Comparison of ENCODE assay signal across 18 mouse cellular contexts in genomic region chr2:181370001-181370400, GRCm38 (mm10). TPM values are rescaled to one million over a fixed set of nuclear protein-coding genes. Genes with fewer than 3 reads are reported as not detected.
DNase-seq lines count a peak whose midpoint lies in the region; ATAC-seq and TF ChIP-seq lines count a peak whose summit lies in the region.
"Had no signal": no experiment of that assay in that cellular context is flagged by ENCODE, and none has a peak within 500 bp of the region (broad histone marks: within the 10 kb centered on the region; RNA-seq: fewer than 3 reads in every experiment).

No protein-coding gene starts in this region.

- no peak for DNase-seq in heart, adult 2 months
- no peak for DNase-seq in liver, postnatal 0 days
- no peak for DNase-seq in liver
- DNase-seq in splenic B cell, adult 2 months (ENCODE audit: low read depth, low spot score): peak; percentile 13
- DNase-seq in MN1 (ENCODE audit: low spot score): no peak
- DNase-seq: adrenal gland, adult 8-10 months; cerebellum, adult 18-20 months; kidney, adult 18-20 months; lung, adult 2 months; thymus, postnatal 36 days had no signal

- peaks cover 2% of the 10 kb centered on the region for H3K4me1 ChIP-seq in heart, adult 2 months (ENCODE audit: control insufficient read depth, insufficient read depth, low read length)
- peaks cover 21% of the 10 kb centered on the region for H3K4me1 ChIP-seq in heart, embryonic 12.5 days (replicated peaks)
- peaks cover 14% of the 10 kb centered on the region for H3K4me1 ChIP-seq in liver, postnatal 0 days (ENCODE audit: insufficient read depth)
- H3K4me1 ChIP-seq in ES-Bruce4 (ENCODE audit: control insufficient read depth, insufficient read depth, low read length): no peaks in the 10 kb centered on the region

- peaks cover 13% of the 10 kb centered on the region for H3K36me3 ChIP-seq in heart, adult 2 months (ENCODE audit: control insufficient read depth, insufficient read depth, low read length)
- peaks cover 37% of the 10 kb centered on the region for H3K36me3 ChIP-seq in heart, embryonic 12.5 days
- peaks cover 11% of the 10 kb centered on the region; the same call in 1 of the 2 replicates for H3K36me3 ChIP-seq in liver, postnatal 0 days (replicated peaks; ENCODE audit: insufficient read depth, low read length)
- peaks cover 4% of the 10 kb centered on the region for H3K36me3 ChIP-seq in ES-Bruce4 (ENCODE audit: control insufficient read depth, insufficient read depth, low read length, poor library complexity, severe bottlenecking)
- peaks cover 6% of the 10 kb centered on the region; the same call in 1 of the 2 replicates for H3K36me3 ChIP-seq in splenic B cell, adult 2 months (ENCODE audit: control insufficient read depth, insufficient read depth, low read length, poor library complexity, severe bottlenecking)

- 0 out of 2 replicates have a peak, but pooled peaks have one; percentile 4 for TF ChIP-seq CTCF in heart, adult 2 months (IDR thresholded peaks at IDR 0.05)
- peak; percentile 18; the same call in 1 of the 2 replicates for TF ChIP-seq CTCF in liver, postnatal 0 days (IDR thresholded peaks at IDR 0.05; ENCODE audit: low read depth)
- TF ChIP-seq CTCF in ES-Bruce4 (IDR thresholded peaks at IDR 0.05; ENCODE audit: low read depth, low read length): peak; percentile 9

- peaks cover 12% of the 10 kb centered on the region for H3K79me2 ChIP-seq in heart, adult 2 months (replicated peaks; ENCODE audit: control insufficient read depth, insufficient read depth, low read length)

- no peak overlapping the region for H3K27ac ChIP-seq in heart, adult 2 months
- H3K27ac ChIP-seq in heart, embryonic 12.5 days (ENCODE audit: poor library complexity, severe bottlenecking): no peak overlapping the region
- no peak overlapping the region for H3K27ac ChIP-seq in liver, postnatal 0 days (ENCODE audit: low read depth)
- H3K27ac ChIP-seq in ES-Bruce4 (ENCODE audit: insufficient read depth, low read length): no peak overlapping the region
- H3K27ac ChIP-seq: embryonic facial prominence, embryonic 13.5 days; forebrain, embryonic 10.5 days; hindbrain, embryonic 12.5 days; neural tube, embryonic 12.5 days; stomach, embryonic 15.5 days had no signal

- no peaks in the 10 kb centered on the region for H3K27me3 ChIP-seq in heart, adult 2 months (ENCODE audit: control insufficient read depth, insufficient read depth, low read length)
- no peaks in the 10 kb centered on the region for H3K27me3 ChIP-seq in heart, embryonic 12.5 days (replicated peaks)
- no peaks in the 10 kb centered on the region for H3K27me3 ChIP-seq in liver, postnatal 0 days (ENCODE audit: insufficient read depth, low read length)
- H3K27me3 ChIP-seq in ES-Bruce4 (ENCODE audit: control insufficient read depth, insufficient read depth, low read length, poor library complexity, severe bottlenecking): no peaks in the 10 kb centered on the region
- H3K27me3 ChIP-seq in splenic B cell, adult 2 months (ENCODE audit: control insufficient read depth, insufficient read depth, low read length, poor library complexity, severe bottlenecking): no peaks in the 10 kb centered on the region
- H3K27me3 ChIP-seq: embryonic facial prominence, embryonic 13.5 days; hindbrain, embryonic 12.5 days; neural tube, embryonic 12.5 days; stomach, embryonic 15.5 days had no signal

- intact Hi-C loops in heart, adult 2 months (cut with DNase I): no loop called here

- H3K9me3 ChIP-seq in heart, embryonic 12.5 days (replicated peaks): peaks cover 4% of the 10 kb centered on the region; the same call in 1 of the 2 replicates
- no peaks in the 10 kb centered on the region for H3K9me3 ChIP-seq in liver, postnatal 0 days (ENCODE audit: low read length)
- H3K9me3 ChIP-seq in ES-Bruce4 (replicated peaks; ENCODE audit: control insufficient read depth, insufficient read depth, low read length, poor library complexity, severe bottlenecking): 0 out of 2 replicates have a peak, but pooled peaks cover 4% of the 10 kb centered on the region
- H3K9me3 ChIP-seq: embryonic facial prominence, embryonic 13.5 days; hindbrain, embryonic 12.5 days; stomach, embryonic 15.5 days had no signal

- WGBS in heart, adult 2 months: 88% methylated on average over 5 of the region's 5 CpGs
- 97% methylated on average over 5 of the region's 5 CpGs for WGBS in heart, embryonic 12.5 days
- 88% methylated on average over 5 of the region's 5 CpGs for WGBS in liver, postnatal 0 days (ENCODE audit: insufficient replicate concordance)

- H3K9ac ChIP-seq in heart, adult 2 months (ENCODE audit: low read depth, low read length): no peak overlapping the region
- H3K9ac ChIP-seq in heart, embryonic 12.5 days: no peak overlapping the region
- H3K9ac ChIP-seq in liver, postnatal 0 days (replicated peaks): no peak overlapping the region
- no peak overlapping the region for H3K9ac ChIP-seq in ES-Bruce4 (ENCODE audit: low read depth, poor library complexity, severe bottlenecking)
- H3K9ac ChIP-seq: embryonic facial prominence, embryonic 13.5 days; hindbrain, embryonic 12.5 days; neural tube, embryonic 12.5 days; stomach, embryonic 15.5 days had no signal

- H3K4me3 ChIP-seq in heart, adult 2 months: no peak overlapping the region
- H3K4me3 ChIP-seq in heart, embryonic 12.5 days: no peak overlapping the region
- H3K4me3 ChIP-seq in liver, postnatal 0 days (ENCODE audit: low read depth, low read length): no peak overlapping the region
- H3K4me3 ChIP-seq in ES-Bruce4 (ENCODE audit: low read depth, low read length): no peak overlapping the region
- H3K4me3 ChIP-seq: embryonic facial prominence, embryonic 13.5 days; forebrain, embryonic 10.5 days; hindbrain, embryonic 12.5 days; neural tube, embryonic 12.5 days; stomach, embryonic 15.5 days had no signal

- no peak for TF ChIP-seq EP300 in heart, adult 2 months (IDR thresholded peaks at IDR 0.05; ENCODE audit: insufficient read depth, low read depth, low read length)
- TF ChIP-seq EP300 in liver, postnatal 0 days (IDR thresholded peaks at IDR 0.05; ENCODE audit: low read depth): no peak
- TF ChIP-seq EP300 in ES-Bruce4 (IDR thresholded peaks at IDR 0.05; ENCODE audit: insufficient read depth, low read depth, low read length): no peak

- no peak overlapping the region for H3K4me2 ChIP-seq in heart, embryonic 12.5 days
- H3K4me2 ChIP-seq in liver, postnatal 0 days (ENCODE audit: low read depth, low read length): no peak overlapping the region
- H3K4me2 ChIP-seq: embryonic facial prominence, embryonic 13.5 days; hindbrain, embryonic 12.5 days; neural tube, embryonic 12.5 days; stomach, embryonic 15.5 days had no signal

- no peak for ATAC-seq in heart, embryonic 12.5 days (ENCODE audit: insufficient number of reproducible peaks, low FRiP score)
- no peak for ATAC-seq in liver, postnatal 0 days
- ATAC-seq: midbrain, embryonic 16.5 days had no signal

- TF ChIP-seq POLR2A in heart, adult 2 months (IDR thresholded peaks at IDR 0.05; ENCODE audit: insufficient read depth, low read depth, low read length): no peak
- TF ChIP-seq POLR2A in ES-Bruce4 (IDR thresholded peaks at IDR 0.05; ENCODE audit: insufficient read depth, low read length): no peak

RNA-seq across cellular contexts. Expression of gene Arfrp1, which starts 4.8 kb away (rescaled TPM):
- total RNA-seq in heart, adult 2 months (2021): 10 to 100 TPM; 50.7 to 52.3 TPM
- 42.3 and 69.5 TPM in 2 replicates for polyA plus RNA-seq in heart, adult 2 months (2012; rRNA removed)
- polyA plus RNA-seq in heart, embryonic 12.5 days (2016; fragmentation: Nextera tagmentation; extraction: Ambion mirVana): 50.0 and 54.1 TPM in 2 replicates
- 17.9 and 19.4 TPM in 2 replicates for polyA plus RNA-seq in liver, postnatal 0 days (2015; fragmentation: Nextera tagmentation; extraction: Ambion mirVana)
- polyA plus RNA-seq in ES-Bruce4 (2011; ENCODE audit: insufficient read depth, insufficient read length, low read depth, missing spikeins): 29.1 and 35.4 TPM in 2 replicates

RNA-seq across cellular contexts. Expression of gene Zgpat, which starts 5.3 kb away (rescaled TPM):
- 10 to 100 TPM; 18.7 to 18.9 TPM for total RNA-seq in heart, adult 2 months (2021)
- polyA plus RNA-seq in heart, adult 2 months (2012; rRNA removed): 21.0 and 31.5 TPM in 2 replicates
- 33.8 and 33.9 TPM in 2 replicates for polyA plus RNA-seq in heart, embryonic 12.5 days (2016; fragmentation: Nextera tagmentation; extraction: Ambion mirVana)
- polyA plus RNA-seq in liver, postnatal 0 days (2015; fragmentation: Nextera tagmentation; extraction: Ambion mirVana): 7.7 and 9.4 TPM in 2 replicates
- polyA plus RNA-seq in ES-Bruce4 (2011; ENCODE audit: insufficient read depth, insufficient read length, low read depth, missing spikeins): 11.5 and 13.5 TPM in 2 replicates

RNA-seq across cellular contexts. Expression of gene Lime1, which starts 9.9 kb away (rescaled TPM):
- 1 to 10 TPM; 5.0 to 5.2 TPM for total RNA-seq in heart, adult 2 months (2021)
- polyA plus RNA-seq in heart, adult 2 months (2012; rRNA removed): 21.7 and 21.8 TPM in 2 replicates
- polyA plus RNA-seq in heart, embryonic 12.5 days (2016; fragmentation: Nextera tagmentation; extraction: Ambion mirVana): 16.2 and 16.9 TPM in 2 replicates
- 3.7 and 4.0 TPM in 2 replicates for polyA plus RNA-seq in liver, postnatal 0 days (2015; fragmentation: Nextera tagmentation; extraction: Ambion mirVana)
- polyA plus RNA-seq in ES-Bruce4 (2011; ENCODE audit: insufficient read depth, insufficient read length, low read depth, missing spikeins): 3.9 and 6.3 TPM in 2 replicates

RNA-seq across cellular contexts. Expression of gene Rtel1, which starts 50.5 kb away (rescaled TPM):
- total RNA-seq in heart, adult 2 months (2021): 10 to 100 TPM in 1 of 2 experiments, 1 to 10 TPM in 1; 8.3 to 10.6 TPM
- polyA plus RNA-seq in heart, adult 2 months (2012; rRNA removed): 21.9 and 29.6 TPM in 2 replicates
- 29.0 and 30.0 TPM in 2 replicates for polyA plus RNA-seq in heart, embryonic 12.5 days (2016; fragmentation: Nextera tagmentation; extraction: Ambion mirVana)
- polyA plus RNA-seq in liver, postnatal 0 days (2015; fragmentation: Nextera tagmentation; extraction: Ambion mirVana): 8.5 and 9.9 TPM in 2 replicates
- 49.0 and 54.2 TPM in 2 replicates for polyA plus RNA-seq in ES-Bruce4 (2011; ENCODE audit: insufficient read depth, insufficient read length, low read depth, missing spikeins)

RNA-seq across cellular contexts. Expression of gene Stmn3, which starts 55.7 kb away (rescaled TPM):
- under 1 TPM; 0.29 to 0.32 TPM for total RNA-seq in heart, adult 2 months (2021)
- 0.37 and 1.6 TPM in 2 replicates for polyA plus RNA-seq in heart, adult 2 months (2012; rRNA removed)
- polyA plus RNA-seq in heart, embryonic 12.5 days (2016; fragmentation: Nextera tagmentation; extraction: Ambion mirVana): 0.45 and 0.80 TPM in 2 replicates
- 0.19 TPM in 1 of 2 replicates, not detected in the other for polyA plus RNA-seq in liver, postnatal 0 days (2015; fragmentation: Nextera tagmentation; extraction: Ambion mirVana)
- 1.2 and 1.8 TPM in 2 replicates for polyA plus RNA-seq in ES-Bruce4 (2011; ENCODE audit: insufficient read depth, insufficient read length, low read depth, missing spikeins)
